Mouse (Mus musculus): ENCODE data around the gene Il1rl2.

Gene Il1rl2

DNA sequence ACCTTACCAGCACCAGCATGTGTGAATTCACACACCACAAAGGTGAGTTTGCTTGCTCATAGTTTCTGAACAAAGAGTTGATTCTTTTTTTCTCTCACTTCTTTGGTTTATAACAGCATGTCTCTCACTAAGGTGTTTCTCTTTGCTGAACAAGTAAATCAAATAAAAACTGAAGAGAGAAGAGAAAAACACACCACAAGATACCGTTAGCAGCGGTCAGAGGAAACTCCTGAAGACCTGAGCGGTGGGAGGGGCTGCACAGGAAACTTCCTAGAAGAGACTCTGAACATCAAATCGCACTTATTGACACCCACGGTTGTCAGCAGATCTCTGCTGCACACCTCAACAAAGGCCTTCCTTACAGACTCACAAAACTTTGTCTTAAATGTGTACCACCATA lies 58.4 kb downstream of the Il1rl2 start:
- no peak for DNase-seq

GRCm38 (mm10) chr1:40384931-40385545 lies 60.6 kb downstream of the Il1rl2 start:
- DNase-seq = no peak

GRCm38 (mm10) chr1:40391374-40391773 lies 67.0 kb downstream of the Il1rl2 start:
- no peak for DNase-seq

GRCm38 (mm10) chr1:40392535-40392934 lies 68.1 kb downstream of the Il1rl2 start:
- DNase-seq = no peak

- no peak for DNase-seq
These were observed 68.8 kb downstream of the Il1rl2 start for GRCm38 (mm10) chr1:40393214-40393613.

DNA sequence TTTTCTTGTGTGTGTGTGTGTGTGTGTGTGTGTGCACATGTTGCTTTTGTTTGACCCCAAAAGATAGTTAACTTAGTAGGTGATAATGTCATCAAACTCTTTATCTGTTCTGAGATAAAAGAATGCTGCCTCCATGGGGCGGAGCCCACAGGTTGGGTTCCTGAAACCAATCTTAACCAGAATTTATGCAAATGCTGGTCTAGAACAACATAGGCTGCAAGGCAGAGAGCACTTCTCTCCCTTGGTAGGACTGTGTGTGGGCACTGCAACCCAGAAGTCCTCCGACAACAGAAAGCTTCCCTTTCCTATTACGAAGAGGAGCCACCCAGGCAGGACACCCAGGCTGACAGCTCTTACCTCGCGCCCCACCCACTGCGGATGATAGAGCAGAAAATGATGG lies 75.2 kb downstream of the Il1rl2 start:
- no peak for DNase-seq

GRCm38 (mm10) chr1:40404682-40405081 lies 80.3 kb downstream of the Il1rl2 start:
- DNase-seq = no peak

- DNase-seq = no peak
These were observed 85.5 kb downstream of the Il1rl2 start for GRCm38 (mm10) chr1:40409882-40410281.

- no peak for DNase-seq
These were observed 88.6 kb downstream of the Il1rl2 start for GRCm38 (mm10) chr1:40413039-40413438.

- DNase-seq = no peak
These were observed 89.9 kb downstream of the Il1rl2 start for GRCm38 (mm10) chr1:40414276-40414675.

DNA sequence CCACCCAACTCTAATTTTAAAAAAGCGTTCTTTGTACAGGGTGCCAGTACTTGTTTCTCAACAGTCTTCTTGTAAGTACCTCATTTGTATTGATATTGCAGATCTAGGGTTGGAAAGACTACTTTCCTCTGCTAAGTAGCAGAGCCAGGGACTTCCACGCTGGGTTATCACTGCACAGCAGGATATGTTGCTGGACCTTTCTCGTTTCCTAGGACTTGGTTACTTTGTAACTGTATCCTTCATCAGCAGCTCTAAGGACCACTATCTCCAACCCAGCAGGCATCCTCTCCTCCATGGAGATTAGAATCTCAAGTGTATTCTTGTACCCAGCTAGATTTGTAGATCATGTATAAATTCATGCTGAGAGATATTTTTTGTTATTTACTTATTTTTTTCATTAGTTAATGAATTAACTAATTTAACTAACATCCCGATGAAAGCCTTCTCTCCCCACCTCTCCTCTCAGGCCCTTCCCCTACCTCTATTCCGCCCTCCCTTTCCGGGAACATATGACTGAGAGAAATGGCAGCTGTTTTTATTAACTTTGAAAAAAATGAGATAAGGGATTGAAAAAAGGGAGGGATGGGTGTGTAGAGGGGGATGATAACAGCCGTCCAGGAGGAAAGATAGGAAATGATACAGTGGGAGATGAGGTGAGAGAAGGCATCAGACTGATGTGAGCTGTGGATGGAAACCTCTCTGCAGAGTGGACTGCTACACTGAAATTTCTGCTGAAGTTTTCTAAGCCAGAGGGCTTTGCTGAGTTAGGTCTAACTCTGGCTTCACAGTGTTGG lies 90.7 kb downstream of the Il1rl2 start:
- DNase-seq = no peak

DNA sequence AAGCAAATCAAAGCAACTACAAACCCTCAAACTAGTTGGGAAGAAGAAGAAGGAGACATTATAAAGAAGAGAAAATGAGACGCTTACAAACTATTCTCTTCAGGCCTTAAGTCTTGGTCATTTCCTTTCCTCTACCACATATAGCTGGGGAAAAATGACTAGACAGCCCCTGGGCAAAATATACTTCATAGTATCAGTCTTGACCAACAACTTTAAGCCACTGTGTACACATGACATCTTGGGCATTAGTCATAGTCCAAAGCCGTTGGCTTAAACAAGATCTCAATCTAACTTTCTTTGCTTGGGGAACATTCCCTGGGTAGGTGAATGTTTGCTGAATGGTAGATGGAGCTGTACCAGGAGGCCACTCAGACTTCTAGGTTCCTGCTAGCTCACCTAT lies 92.6 kb downstream of the Il1rl2 start:
- no peak for DNase-seq

Data from right cerebral cortex, postnatal 25 days (tissue).